Mouse (Mus musculus) ES-E14 (cell line): ENCODE measurements at regions not wholly inside any gene's neighbourhood (a gene's known extent, or its start where the extent isn't known, plus 50 kb on each side); places are given as distances from the start of the nearest gene placed in this dataset.
A peak's percentile ranks its signal among the peaks of the same experiment; 100 is the strongest.

Experiments
- DNase-seq: peaks from one replicate; pipeline ENCODE4 v3.0.0-alpha.2; 2013; ENCODE audit warnings: low read depth, low spot score
- H3K27ac ChIP-seq: 2 replicates; pipeline ENCODE4 v1.5.1; 2012; ENCODE audit warnings: low read depth, mild to moderate bottlenecking, low read length, moderate library complexity, mixed read lengths; ENCODE audit not compliant: poor library complexity, insufficient read depth, severe bottlenecking
- H3K36me3 ChIP-seq: 2 replicates; pipeline ENCODE4 v1.6.1; 2012; ENCODE audit warnings: mild to moderate bottlenecking, low read length, moderate library complexity, mixed read lengths; ENCODE audit not compliant: control insufficient read depth, poor library complexity, insufficient read depth, severe bottlenecking
- H3K4me1 ChIP-seq, 2 experiments: fragments of 150-350 bp in 1 of 2; sonication (generic) in 1 of 2; 2 replicates each; pipeline ENCODE4 v1.6.1; 2012; ENCODE audit warnings: low read length in 2 of 2, mild to moderate bottlenecking in 1 of 2, mixed read lengths in 1 of 2; ENCODE audit not compliant: control insufficient read depth in 2 of 2, insufficient read depth in 2 of 2, poor library complexity in 1 of 2
- H3K4me3 ChIP-seq, 2 experiments: fragments of 150-350 bp in 1 of 2; sonication (generic) in 1 of 2; 2 replicates each; pipeline ENCODE4 v1.5.1; 2012; ENCODE audit warnings: low read length in 2 of 2, low read depth in 1 of 2, mild to moderate bottlenecking in 1 of 2, mixed read lengths in 1 of 2; ENCODE audit not compliant: insufficient read depth in 1 of 2, poor library complexity in 1 of 2, severe bottlenecking in 1 of 2
- H3K9ac ChIP-seq: 2 replicates; pipeline ENCODE4 v1.6.1; 2012; ENCODE audit warnings: low read depth, mild to moderate bottlenecking, low read length, mixed read lengths; ENCODE audit not compliant: poor library complexity, insufficient read depth, severe bottlenecking
- H3K9me3 ChIP-seq: fragments of 150-350 bp; sonication (generic); 2 replicates; pipeline ENCODE4 v1.6.1; 2012; ENCODE audit warnings: low read depth, mild to moderate bottlenecking, low read length; ENCODE audit not compliant: control insufficient read depth, insufficient read depth
- CHD2 ChIP-seq: IDR thresholded peaks from 2 replicates; pipeline ENCODE4 v1.6.1; 2014; ENCODE audit warnings: mild to moderate bottlenecking, low read depth, low read length, inconsistent platforms
- HCFC1 ChIP-seq: IDR thresholded peaks from 2 replicates; pipeline ENCODE4 v1.6.1; 2012; ENCODE audit warnings: low read length, inconsistent platforms, borderline replicate concordance; ENCODE audit not compliant: insufficient read depth
- MAFK ChIP-seq: IDR thresholded peaks from 2 replicates; pipeline ENCODE4 v1.6.1; 2014; ENCODE audit warnings: mild to moderate bottlenecking, low read depth, low read length, inconsistent platforms; ENCODE audit not compliant: insufficient read depth
- ZC3H11A ChIP-seq: IDR thresholded peaks from 2 replicates; pipeline ENCODE4 v1.6.1; 2012; ENCODE audit warnings: low read depth, mild to moderate bottlenecking, inconsistent platforms, low read length, borderline replicate concordance
- ZNF384 ChIP-seq: IDR thresholded peaks from 2 replicates; pipeline ENCODE4 v1.6.1; 2012; ENCODE audit warnings: low read depth, low read length, inconsistent platforms
- in situ Hi-C, 2 experiments: fragments of 600-800 bp; cut with MboI; formaldehyde crosslinking; loops; one replicate each; pipeline ENCODE4 v1.15.1; 2025; ENCODE audit warnings: low sequenced_read_pairs in 2 of 2, inconsistent platforms in 1 of 2; ENCODE audit not compliant: unreplicated experiment in 2 of 2

DNA sequence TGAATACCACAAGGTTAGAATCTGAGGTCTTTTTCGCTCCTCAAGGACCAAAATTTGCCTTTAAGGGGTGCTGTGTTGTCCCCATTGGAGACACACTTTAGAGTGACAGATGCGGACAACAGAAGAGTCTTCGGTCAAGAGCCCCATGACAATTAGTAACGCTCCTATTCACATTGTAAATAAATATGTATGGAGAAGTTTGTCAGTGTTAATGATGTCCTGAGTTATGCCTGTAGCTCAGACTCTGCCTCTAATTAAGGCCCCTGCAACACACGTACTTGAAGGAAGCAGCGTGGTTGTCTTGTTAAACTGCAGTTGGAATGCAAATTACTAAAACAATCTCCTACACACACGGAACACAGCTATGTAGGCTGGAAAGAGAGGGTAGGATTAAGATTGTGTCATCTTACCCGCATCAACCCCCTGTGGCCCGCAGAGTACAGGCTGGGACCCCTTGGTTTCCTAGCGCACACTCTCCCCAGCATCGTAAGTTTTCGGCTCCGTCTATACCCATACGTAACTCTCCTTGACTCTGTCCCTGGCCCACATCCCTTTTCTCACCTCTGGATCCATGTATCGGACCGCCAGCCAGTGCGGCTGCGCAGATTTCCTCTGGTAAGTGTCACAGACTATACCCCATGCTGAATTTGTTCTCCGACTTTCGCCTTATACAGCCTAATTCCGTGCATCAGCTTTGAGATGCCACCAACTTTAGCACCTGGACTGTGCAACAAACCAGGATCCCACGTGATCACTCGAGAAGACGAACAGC lies 73.6 kb upstream of the Arid2 start:
- Histone ChIP-seq H3K36me3 (no peaks in the 10 kb centered on the region), H3K27ac (no peak overlapping the region), H3K9me3 (no peaks in the 10 kb centered on the region), H3K9ac (0 out of 2 replicates have a peak overlapping the region, but pooled peaks have one; percentile 17), H3K4me3 (no peak overlapping the region), H3K4me1 (peaks cover 0 to 13% of the 10 kb centered on the region in 2 experiments; a peak in 2 of 4 replicates)
- DNase-seq: no peak
- in situ Hi-C loops: no loop called here
- TF ChIP-seq CHD2 (no peak), MAFK (no peak), HCFC1 (no peak), ZC3H11A (no peak), ZNF384 (no peak)

DNA sequence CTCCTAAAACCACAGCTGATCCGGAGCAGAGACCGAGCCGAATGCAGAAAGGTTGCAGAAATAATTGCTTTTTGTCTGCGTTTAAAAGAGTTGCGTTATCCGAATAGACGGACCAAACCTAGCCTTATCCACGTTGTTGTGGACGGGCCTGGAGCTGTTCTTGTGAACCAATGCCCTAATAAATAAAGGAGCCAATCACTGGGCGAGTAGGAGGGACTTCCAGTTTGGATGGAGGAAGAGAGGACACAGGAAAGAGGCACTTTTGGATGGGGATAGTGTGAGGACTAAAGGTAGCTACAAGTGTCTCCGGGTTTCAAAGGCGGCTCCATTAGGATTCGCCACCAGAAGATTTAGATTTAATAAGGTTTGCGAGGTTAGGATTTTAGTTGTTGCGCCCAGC lies 69.4 kb upstream of the Arid2 start:
- Histone ChIP-seq H3K4me1 (peaks cover 3 to 19% of the 10 kb centered on the region in 2 experiments; a peak in 3 of 4 replicates), H3K4me3 (peak overlapping the region; percentile 72 to 75), H3K36me3 (no peaks in the 10 kb centered on the region), H3K9ac (peak overlapping the region; percentile 69), H3K9me3 (no peaks in the 10 kb centered on the region), H3K27ac (no peak overlapping the region)
- TF ChIP-seq HCFC1 (no peak), ZNF384 (no peak), MAFK (no peak), CHD2 (no peak), ZC3H11A (no peak)
- in situ Hi-C loops: no loop called here
- no peak for DNase-seq

DNA sequence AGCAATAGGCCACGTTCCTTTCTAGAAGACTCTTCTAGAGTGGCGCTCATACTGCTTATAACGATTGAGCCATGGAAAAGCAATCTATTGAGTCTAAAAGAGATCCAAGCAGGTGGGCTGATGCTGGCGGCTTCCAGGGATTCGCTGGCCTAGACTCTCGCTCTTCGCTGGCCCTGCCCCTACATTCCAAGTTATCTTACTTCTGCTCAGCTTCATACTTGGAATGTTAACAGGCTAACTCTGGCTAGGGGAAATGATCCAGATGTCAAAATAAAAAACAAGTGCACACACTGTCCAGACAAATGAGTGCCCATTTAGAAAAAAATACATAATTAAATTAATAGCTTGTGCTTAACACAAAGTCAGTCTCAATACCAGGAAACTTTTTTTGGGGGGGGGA lies 67.6 kb upstream of the Arid2 start:
- DNase-seq: no peak
- in situ Hi-C loops: no loop called here
- no peak for TF ChIP-seq ZNF384
- no peak for TF ChIP-seq ZC3H11A
- no peak for TF ChIP-seq CHD2
- no peak for TF ChIP-seq HCFC1
- TF ChIP-seq MAFK: no peak

GRCm38 (mm10) chr15:96231969-96232368 lies 55.3 kb upstream of the Arid2 start:
- DNase-seq: no peak
- in situ Hi-C loops: no loop called here
- H3K27ac ChIP-seq: no peak overlapping the region

More for the DNA sequence above, 67.6 kb upstream of the Arid2 start:
- H3K27ac ChIP-seq: no peak overlapping the region
- no peaks in the 10 kb centered on the region for H3K36me3 ChIP-seq
- no peaks in the 10 kb centered on the region for H3K9me3 ChIP-seq
- no peak overlapping the region for H3K4me3 ChIP-seq
- H3K9ac ChIP-seq: no peak overlapping the region
- peaks cover 3 to 16% of the 10 kb centered on the region in 2 experiments; a peak in 3 of 4 replicates for H3K4me1 ChIP-seq

More at GRCm38 (mm10) chr15:96231969-96232368, 55.3 kb upstream of the Arid2 start:
- Histone ChIP-seq H3K9ac (no peak overlapping the region), H3K4me3 (no peak overlapping the region), H3K9me3 (0 out of 2 replicates have a peak, but pooled peaks cover 2% of the 10 kb centered on the region), H3K36me3 (no peaks in the 10 kb centered on the region), H3K4me1 (peaks cover 3 to 10% of the 10 kb centered on the region in 2 experiments; a peak in 1 of 4 replicates)
- TF ChIP-seq ZC3H11A: no peak
- no peak for TF ChIP-seq HCFC1
- TF ChIP-seq MAFK: no peak
- no peak for TF ChIP-seq CHD2
